Mouse (Mus musculus) MEL (cell line): ENCODE data around the gene Lin54. TPM values are rescaled to one million over a fixed set of nuclear protein-coding genes. Genes with fewer than 3 reads are reported as not detected.

Experiments used
- DNase-seq: peaks from one replicate; pipeline ENCODE4 v3.0.0; 2011; ENCODE audit warnings: low read depth, low spot score
- H3K27ac ChIP-seq: 2 replicates; pipeline ENCODE4 v1.5.1; 2012; ENCODE audit warnings: low read depth, mild to moderate bottlenecking, control low read depth, low read length, moderate library complexity; ENCODE audit not compliant: control insufficient read depth
- H3K27me3 ChIP-seq, 2 experiments: fragments of 150-350 bp in 1 of 2; sonication (generic) in 1 of 2; 2 replicates each; pipeline ENCODE4 v1.6.1; 2012; ENCODE audit warnings: low read length in 2 of 2, mild to moderate bottlenecking in 2 of 2, improper control_type of control experiment in 1 of 2, moderate library complexity in 1 of 2; ENCODE audit not compliant: insufficient read depth in 2 of 2, control insufficient read depth in 1 of 2
- H3K36me3 ChIP-seq, 2 experiments: 2 replicates each; pipeline ENCODE4 v1.6.1; 2012 to 2014; ENCODE audit warnings: low read length in 2 of 2, improper control_type of control experiment in 1 of 2, inconsistent platforms in 1 of 2, mild to moderate bottlenecking in 1 of 2; ENCODE audit not compliant: insufficient read depth in 2 of 2, control insufficient read depth in 1 of 2
- H3K4me1 ChIP-seq, 2 experiments: fragments of 150-350 bp in 1 of 2; sonication (generic) in 1 of 2; 2 replicates each; pipeline ENCODE4 v1.6.1; 2012; ENCODE audit warnings: low read length in 2 of 2, improper control_type of control experiment in 1 of 2, mild to moderate bottlenecking in 1 of 2; ENCODE audit not compliant: insufficient read depth in 2 of 2, control insufficient read depth in 1 of 2
- H3K4me3 ChIP-seq, 2 experiments: fragments of 150-350 bp in 1 of 2; sonication (generic) in 1 of 2; 2 replicates each; pipeline ENCODE4 v1.5.1; 2012; ENCODE audit warnings: low read depth in 2 of 2, low read length in 2 of 2, mild to moderate bottlenecking in 2 of 2, moderate library complexity in 2 of 2, control low read depth in 1 of 2, improper control_type of control experiment in 1 of 2; ENCODE audit not compliant: control insufficient read depth in 1 of 2, insufficient read depth in 1 of 2
- H3K79me2 ChIP-seq: 2 replicates; pipeline ENCODE4 v1.6.1; 2012; ENCODE audit warnings: mild to moderate bottlenecking, low read length, moderate library complexity; ENCODE audit not compliant: control insufficient read depth, poor library complexity, insufficient read depth
- H3K9ac ChIP-seq: 2 replicates; pipeline ENCODE4 v1.6.1; 2012; ENCODE audit warnings: low read depth, mild to moderate bottlenecking, control low read depth, low read length, moderate library complexity; ENCODE audit not compliant: control insufficient read depth, poor library complexity, severe bottlenecking
- H3K9me3 ChIP-seq: fragments of 150-350 bp; sonication (generic); replicated peaks from 2 replicates; pipeline ENCODE4 v1.6.1; 2012; ENCODE audit warnings: mild to moderate bottlenecking, low read length, improper control_type of control experiment, moderate library complexity; ENCODE audit not compliant: insufficient read depth
- CHD1 ChIP-seq: IDR thresholded peaks from 2 replicates; pipeline ENCODE4 v1.6.1; 2012; ENCODE audit warnings: low read depth, mild to moderate bottlenecking, inconsistent platforms, low read length, improper control_type of control experiment
- CHD2 ChIP-seq: IDR thresholded peaks from 2 replicates; pipeline ENCODE4 v1.6.1; 2011; ENCODE audit warnings: low read length, improper control_type of control experiment
- CTCF ChIP-seq, 3 experiments: IDR thresholded peaks in 2 of 3; conservative IDR thresholded peaks in 1 of 3; 2 replicates each; pipeline ENCODE4 v1.5.1; 2011 to 2012; ENCODE audit warnings: low read length in 3 of 3, low read depth in 2 of 3, mild to moderate bottlenecking in 2 of 3, improper control_type of control experiment in 1 of 3, inconsistent platforms in 1 of 3, mixed read lengths in 1 of 3, moderate library complexity in 1 of 3; ENCODE audit not compliant: control insufficient read depth in 1 of 3, insufficient read depth in 1 of 3, poor library complexity in 1 of 3, severe bottlenecking in 1 of 3
- E2F4 ChIP-seq: IDR thresholded peaks from 2 replicates; pipeline ENCODE4 v1.6.1; 2011; ENCODE audit warnings: low read depth, low read length, improper control_type of control experiment, borderline replicate concordance
- ETS1 ChIP-seq: IDR thresholded peaks from 2 replicates; pipeline ENCODE4 v1.6.1; 2012; ENCODE audit warnings: low read depth, mild to moderate bottlenecking, inconsistent platforms, low read length, improper control_type of control experiment, moderate library complexity
- GABPA ChIP-seq: IDR thresholded peaks from 2 replicates; pipeline ENCODE4 v1.6.1; 2012; ENCODE audit warnings: low read depth, mild to moderate bottlenecking, inconsistent platforms, low read length, improper control_type of control experiment, moderate library complexity
- HCFC1 ChIP-seq: IDR thresholded peaks from 2 replicates; pipeline ENCODE4 v1.6.1; 2012; ENCODE audit warnings: low read depth, mild to moderate bottlenecking, inconsistent platforms, low read length, improper control_type of control experiment, moderate library complexity
- JUND ChIP-seq: IDR thresholded peaks from 2 replicates; pipeline ENCODE4 v1.6.1; 2011; ENCODE audit warnings: low read depth, mild to moderate bottlenecking, improper control_type of control experiment, low read length
- KAT2A ChIP-seq: conservative IDR thresholded peaks from 2 replicates; pipeline ENCODE4 v1.6.1; 2012; ENCODE audit warnings: low read depth, low read length, improper control_type of control experiment, inconsistent platforms
- MAX ChIP-seq: IDR thresholded peaks from 2 replicates; pipeline ENCODE4 v1.6.1; 2011; ENCODE audit warnings: low read length, improper control_type of control experiment
- MAZ ChIP-seq: IDR thresholded peaks from 2 replicates; pipeline ENCODE4 v1.6.1; 2012; ENCODE audit warnings: low read depth, mild to moderate bottlenecking, inconsistent platforms, low read length, improper control_type of control experiment
- POLR2AphosphoS2 ChIP-seq: IDR thresholded peaks from 2 replicates; pipeline ENCODE4 v1.6.1; 2011; ENCODE audit warnings: low read length, improper control_type of control experiment
- POLR2AphosphoS5 ChIP-seq: IDR thresholded peaks from 2 replicates; pipeline ENCODE4 v1.6.1; 2012; ENCODE audit warnings: low read depth, borderline replicate concordance, mild to moderate bottlenecking, inconsistent platforms, low read length, moderate library complexity, mixed read lengths
- RCOR1 ChIP-seq: IDR thresholded peaks from 2 replicates; pipeline ENCODE4 v1.6.1; 2012; ENCODE audit warnings: low read depth, mild to moderate bottlenecking, inconsistent platforms, low read length, improper control_type of control experiment
- SIN3A ChIP-seq: IDR thresholded peaks from 2 replicates; pipeline ENCODE4 v1.6.1; 2012; ENCODE audit warnings: low read length, improper control_type of control experiment, inconsistent platforms
- SMC3 ChIP-seq: IDR thresholded peaks from 2 replicates; pipeline ENCODE4 v1.6.1; 2011; ENCODE audit warnings: low read depth, low read length, improper control_type of control experiment
- TAL1 ChIP-seq: IDR thresholded peaks from 2 replicates; pipeline ENCODE4 v1.6.1; 2012; ENCODE audit warnings: mild to moderate bottlenecking, inconsistent platforms, low read length, moderate library complexity, mixed read lengths
- TBP ChIP-seq: IDR thresholded peaks from 2 replicates; pipeline ENCODE4 v1.8.0; 2011; ENCODE audit warnings: low read depth, low read length, improper control_type of control experiment
- UBTF ChIP-seq: IDR thresholded peaks from 2 replicates; pipeline ENCODE4 v1.6.1; 2012; ENCODE audit warnings: low read depth, mild to moderate bottlenecking, inconsistent platforms, low read length, improper control_type of control experiment, moderate library complexity, borderline replicate concordance; ENCODE audit not compliant: insufficient read depth
- ZC3H11A ChIP-seq: IDR thresholded peaks from 2 replicates; pipeline ENCODE4 v1.6.1; 2012; ENCODE audit warnings: low read depth, mild to moderate bottlenecking, inconsistent platforms, low read length, improper control_type of control experiment
- ZMIZ1 ChIP-seq: IDR thresholded peaks from 2 replicates; pipeline ENCODE4 v1.6.1; 2012; ENCODE audit warnings: low read depth, mild to moderate bottlenecking, inconsistent platforms, low read length, improper control_type of control experiment, moderate library complexity
- ZNF384 ChIP-seq: IDR thresholded peaks from 2 replicates; pipeline ENCODE4 v1.6.1; 2012; ENCODE audit warnings: low read depth, mild to moderate bottlenecking, inconsistent platforms, low read length, improper control_type of control experiment
- polyA plus RNA-seq, 2 experiments: library from polyadenylated mRNA; stranded (reverse) in 1 of 2; unstranded in 1 of 2; fragments of >175 nt in 1 of 2; fragments of >200 nt in 1 of 2; gene quantifications; 2 replicates each; pipeline versions ENCODE4 v1.2.1 to v1.2.4; 2012; ENCODE audit warnings: low replicate concordance in 2 of 2, low read depth in 1 of 2; ENCODE audit not compliant: insufficient read length in 2 of 2, insufficient read depth in 1 of 2, missing spikeins in 1 of 2
- total RNA-seq: library from RNA; depleted of rRNA; stranded (reverse); fragments of 300-350 nt; gene quantifications from 2 replicates; pipeline ENCODE4 v1.2.3, GENCODE M21; 2012

Lin54 gene
- total and polyA plus RNA-seq, 3 experiments: 14.1 to 16.0 TPM; not detected in 1

DNA sequence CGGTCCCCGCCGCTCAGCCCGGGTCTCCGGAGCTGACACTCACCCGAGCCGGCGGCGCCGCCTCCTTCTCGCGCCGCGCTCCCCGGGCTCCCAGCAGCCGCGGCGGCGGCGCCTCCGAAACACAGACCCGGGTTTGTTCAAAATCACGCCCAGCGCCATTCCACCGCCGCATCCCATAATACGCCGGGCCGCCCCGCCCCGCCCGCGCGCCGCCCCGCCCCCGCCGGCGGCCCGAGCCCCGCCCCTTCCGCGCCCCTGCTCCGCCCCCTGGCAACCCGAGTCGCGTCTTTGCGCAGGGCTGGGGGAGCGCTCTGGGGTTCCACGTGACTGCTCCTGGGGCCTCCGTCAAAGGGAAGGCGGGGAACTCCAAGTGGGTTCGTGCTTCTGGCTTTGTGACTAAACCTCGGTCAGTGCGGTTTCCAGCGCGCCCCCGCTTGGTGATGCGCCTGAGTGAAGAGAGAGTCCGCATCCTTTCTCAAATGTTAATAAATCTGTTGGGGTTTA, at the start of gene Lin54 (continued):
- TF ChIP-seq ZNF384: no peak
- peak; percentile 69 for TF ChIP-seq HCFC1
- TF ChIP-seq CTCF (IDR thresholded peaks at IDR 0.05 in 2 of 3, conservative IDR thresholded peaks at IDR 0.05 in 1 of 3; ENCODE audit: control insufficient read depth in 1 of 3, insufficient read depth in 1 of 3, low read depth in 2 of 3, low read length in 3 of 3, poor library complexity in 1 of 3, severe bottlenecking in 1 of 3): peak in 2 of 3 experiments; percentile 46 to 56; a peak in 4 of 6 replicates

DNA sequence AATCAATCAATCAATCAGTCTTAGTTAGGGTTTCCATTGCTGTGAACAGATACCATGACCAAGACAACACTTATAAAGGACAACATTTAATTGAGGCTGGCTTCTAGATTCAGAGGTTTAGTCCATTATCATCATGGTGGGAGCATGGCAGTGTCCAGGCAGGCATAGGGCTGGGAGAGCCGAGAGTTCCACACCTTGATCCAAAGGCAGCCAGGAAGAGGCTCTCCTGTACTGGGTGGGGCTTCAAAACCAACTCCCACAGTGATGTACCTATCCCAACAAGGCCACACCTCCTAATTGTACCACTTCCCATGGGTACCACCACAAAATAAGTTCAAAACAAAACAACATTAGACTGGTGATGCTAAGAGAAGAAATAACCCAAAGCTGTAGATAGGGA, 49.7 kb upstream of the Lin54 start:
- H3K9ac ChIP-seq: no peak overlapping the region
- H3K9me3 ChIP-seq: no peaks in the 10 kb centered on the region
- H3K4me1 ChIP-seq: peaks cover 3 to 13% of the 10 kb centered on the region in 2 experiments; a peak in 3 of 4 replicates
- H3K4me3 ChIP-seq: no peak overlapping the region
- H3K36me3 ChIP-seq: peaks cover 8 to 14% of the 10 kb centered on the region in 2 experiments
- no peak overlapping the region for H3K27ac ChIP-seq
- H3K79me2 ChIP-seq: no peaks in the 10 kb centered on the region
- no peaks in the 10 kb centered on the region for H3K27me3 ChIP-seq
- TF ChIP-seq KAT2A: no peak
- TF ChIP-seq ZC3H11A: no peak
- TF ChIP-seq SIN3A: no peak
- no peak for DNase-seq

DNA sequence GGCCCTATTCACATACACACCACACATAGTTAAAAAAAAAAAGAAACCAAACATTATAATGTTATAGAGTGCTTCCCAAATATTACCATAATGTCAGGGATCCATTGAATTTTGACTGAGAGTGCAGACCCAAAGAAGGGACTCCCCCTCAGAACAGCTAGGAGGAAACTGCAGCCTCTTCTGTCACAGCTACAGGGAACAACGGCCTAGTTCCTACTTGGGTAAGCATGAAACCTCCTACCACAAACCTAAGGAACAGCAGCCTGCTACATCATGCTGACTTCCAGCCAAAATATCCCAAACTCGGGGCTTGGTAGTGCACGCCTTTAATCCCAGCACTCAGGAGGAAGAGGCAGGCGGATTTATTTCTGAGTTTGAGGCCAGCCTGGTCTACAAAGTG, 48.9 kb upstream of the Lin54 start:
- H3K27ac ChIP-seq: no peak overlapping the region
- no peaks in the 10 kb centered on the region for H3K9me3 ChIP-seq
- peaks cover 3 to 13% of the 10 kb centered on the region in 2 experiments; a peak in 3 of 4 replicates for H3K4me1 ChIP-seq
- H3K4me3 ChIP-seq: no peak overlapping the region
- peaks cover 8 to 14% of the 10 kb centered on the region in 2 experiments for H3K36me3 ChIP-seq
- no peak overlapping the region for H3K9ac ChIP-seq
- no peaks in the 10 kb centered on the region for H3K79me2 ChIP-seq
- no peaks in the 10 kb centered on the region for H3K27me3 ChIP-seq
- no peak for DNase-seq
- TF ChIP-seq CHD1: no peak

DNA sequence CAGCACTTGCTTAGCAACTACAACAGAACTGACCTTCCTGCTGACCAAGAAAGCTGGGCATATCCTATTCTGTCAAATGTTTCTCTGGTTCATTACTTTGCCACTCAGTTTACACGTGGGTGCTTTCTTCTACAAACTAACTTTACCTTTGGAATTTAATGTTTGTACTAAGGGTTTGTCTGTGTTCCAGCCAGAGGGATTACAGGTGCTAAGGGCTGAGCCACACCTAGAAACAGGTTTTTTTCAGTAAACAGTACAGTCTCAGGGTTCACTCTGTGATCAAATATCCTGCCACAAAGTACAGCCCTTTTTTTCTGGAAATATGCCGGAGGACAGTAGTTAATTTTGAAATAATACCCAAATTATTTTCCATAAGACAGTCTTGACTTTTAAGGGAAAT, 47.8 kb upstream of the Lin54 start:
- DNase-seq: no peak
- H3K9ac ChIP-seq: no peak overlapping the region
- no peak for TF ChIP-seq POLR2AphosphoS5
- TF ChIP-seq UBTF: no peak
- no peak for TF ChIP-seq ZMIZ1
- no peak for TF ChIP-seq POLR2AphosphoS2
- TF ChIP-seq ZC3H11A: no peak
- no peak for TF ChIP-seq MAX
- TF ChIP-seq JUND: no peak
- no peak for TF ChIP-seq ETS1
- TF ChIP-seq CHD2: no peak
- no peak for TF ChIP-seq MAZ
- no peak for TF ChIP-seq RCOR1
- no peak for TF ChIP-seq TBP
- TF ChIP-seq TAL1: no peak
- no peak for TF ChIP-seq GABPA
- TF ChIP-seq E2F4: no peak
- TF ChIP-seq CTCF (IDR thresholded peaks at IDR 0.05 in 2 of 3, conservative IDR thresholded peaks at IDR 0.05 in 1 of 3; ENCODE audit: control insufficient read depth in 1 of 3, insufficient read depth in 1 of 3, low read depth in 2 of 3, low read length in 3 of 3, poor library complexity in 1 of 3, severe bottlenecking in 1 of 3): no peak
- TF ChIP-seq SMC3: no peak
- TF ChIP-seq, all 39 proteins: peak for 0
- no peak overlapping the region for H3K4me3 ChIP-seq
- no peak overlapping the region for H3K27ac ChIP-seq
- H3K4me1 ChIP-seq: peaks cover 3 to 10% of the 10 kb centered on the region in 2 experiments; a peak in 3 of 4 replicates
- H3K9me3 ChIP-seq: no peaks in the 10 kb centered on the region
- peaks cover 8 to 9% of the 10 kb centered on the region in 2 experiments for H3K36me3 ChIP-seq
- no peaks in the 10 kb centered on the region for H3K27me3 ChIP-seq
- no peaks in the 10 kb centered on the region for H3K79me2 ChIP-seq
